ENCODE assay signal across 18 mouse cellular contexts in the genomic region with DNA sequence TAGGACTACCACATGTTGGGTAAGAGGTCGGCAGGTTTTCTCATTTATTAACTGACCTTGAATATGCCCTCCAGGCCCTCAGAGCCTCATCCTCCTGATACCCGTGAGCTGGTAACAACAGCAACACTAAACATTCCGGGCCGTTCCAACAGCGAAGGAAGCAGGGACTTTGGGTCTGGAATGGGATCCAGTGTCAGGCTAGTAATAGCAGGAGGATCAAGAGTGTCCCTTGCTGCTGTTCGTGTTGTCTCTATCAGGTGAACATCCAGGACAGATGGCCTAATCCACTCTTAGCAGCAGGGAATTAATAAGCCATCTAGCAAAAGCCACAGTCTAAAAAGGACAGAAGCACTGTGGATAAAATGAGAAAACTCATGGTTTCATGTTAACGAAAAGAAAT.
DNase-seq lines count a peak whose midpoint lies in the region; ATAC-seq lines count a peak whose summit lies in the region.
"Had no signal": no experiment of that assay in that cellular context is flagged by ENCODE, and none has a peak within 500 bp of the region (broad histone marks: within the 10 kb centered on the region; RNA-seq: fewer than 3 reads in every experiment).

No protein-coding gene starts in this region.

- no peaks in the 10 kb centered on the region for H3K36me3 ChIP-seq in heart, embryonic 13.5 days
- H3K36me3 ChIP-seq in heart, embryonic 11.5 days (ENCODE audit: control insufficient read depth, insufficient read depth, low read length): no peaks in the 10 kb centered on the region
- H3K36me3 ChIP-seq in kidney, embryonic 14.5 days (ENCODE audit: control insufficient read depth, insufficient read depth, low read length): no peaks in the 10 kb centered on the region
- H3K36me3 ChIP-seq: embryonic facial prominence, embryonic 13.5 days; forebrain, embryonic 10.5 days had no signal

- no peak for ATAC-seq in heart, embryonic 13.5 days (ENCODE audit: extremely low read depth, insufficient number of reproducible peaks, low FRiP score, low TSS enrichment)
- no peak for ATAC-seq in heart, embryonic 11.5 days (replicated peaks; ENCODE audit: insufficient number of reproducible peaks, low FRiP score, low TSS enrichment)
- ATAC-seq in kidney, embryonic 14.5 days (ENCODE audit: low FRiP score, low TSS enrichment): no peak
- ATAC-seq: inflammation-experienced regulatory T-cells, adult 6 months; midbrain, embryonic 16.5 days; Patski had no signal

- no peaks in the 10 kb centered on the region for H3K27me3 ChIP-seq in heart, embryonic 13.5 days (replicated peaks)
- H3K27me3 ChIP-seq in heart, embryonic 11.5 days (ENCODE audit: control insufficient read depth, insufficient read depth, low read length): no peaks in the 10 kb centered on the region
- H3K27me3 ChIP-seq in kidney, embryonic 14.5 days (ENCODE audit: control insufficient read depth, insufficient read depth, low read length): no peaks in the 10 kb centered on the region
- H3K27me3 ChIP-seq: embryonic facial prominence, embryonic 13.5 days; Patski had no signal

- H3K9ac ChIP-seq in heart, embryonic 13.5 days: no peak overlapping the region
- no peak overlapping the region for H3K9ac ChIP-seq in heart, embryonic 11.5 days (ENCODE audit: low read depth, low read length)
- no peak overlapping the region for H3K9ac ChIP-seq in kidney, embryonic 14.5 days (ENCODE audit: low read depth, low read length)
- H3K9ac ChIP-seq: embryonic facial prominence, embryonic 13.5 days had no signal

- H3K9me3 ChIP-seq in heart, embryonic 13.5 days: no peaks in the 10 kb centered on the region
- H3K9me3 ChIP-seq in heart, embryonic 11.5 days (replicated peaks; ENCODE audit: control insufficient read depth, low read length): no peaks in the 10 kb centered on the region
- H3K9me3 ChIP-seq in kidney, embryonic 14.5 days (ENCODE audit: control insufficient read depth, low read length): no peaks in the 10 kb centered on the region
- H3K9me3 ChIP-seq: embryonic facial prominence, embryonic 13.5 days; forebrain, embryonic 10.5 days had no signal

- peak; percentile 35 to 61 for DNase-seq in kidney, adult 8-10 months
- DNase-seq in cerebellum, adult 11-12 months: peak; percentile 75
- DNase-seq in cerebellum, postnatal 25 days: peak; percentile 59 to 60
- DNase-seq in thymus, postnatal 0 days (ENCODE audit: low spot score): no peak
- no peak for DNase-seq in lung, postnatal 25 days (ENCODE audit: low spot score)
- DNase-seq: gastrocnemius, postnatal 25 days; liver; lung, adult 18-20 months; thymus, postnatal 4 days had no signal

- H3K27ac ChIP-seq in heart, embryonic 13.5 days (replicated peaks): no peak overlapping the region
- no peak overlapping the region for H3K27ac ChIP-seq in heart, embryonic 11.5 days (ENCODE audit: low read depth, low read length)
- no peak overlapping the region for H3K27ac ChIP-seq in kidney, embryonic 14.5 days (ENCODE audit: low read depth, low read length)
- H3K27ac ChIP-seq: embryonic facial prominence, embryonic 13.5 days; forebrain, embryonic 10.5 days; macrophage had no signal

- peak overlapping the region; percentile 33; the same call in 1 of the 2 replicates for H3K4me2 ChIP-seq in heart, embryonic 13.5 days
- no peak overlapping the region for H3K4me2 ChIP-seq in heart, embryonic 11.5 days
- no peak overlapping the region for H3K4me2 ChIP-seq in kidney, embryonic 14.5 days (replicated peaks; ENCODE audit: low read depth, low read length)
- H3K4me2 ChIP-seq: embryonic facial prominence, embryonic 13.5 days had no signal

- 57% methylated on average over 7 of the region's 7 CpGs for WGBS in heart, embryonic 13.5 days
- WGBS in heart, embryonic 11.5 days (ENCODE audit: insufficient replicate concordance): 58% methylated on average over 7 of the region's 7 CpGs
- WGBS in kidney, embryonic 14.5 days: 80% methylated on average over 7 of the region's 7 CpGs

- peaks cover 6% of the 10 kb centered on the region; the same call in 1 of the 2 replicates for H3K4me1 ChIP-seq in heart, embryonic 13.5 days
- H3K4me1 ChIP-seq in heart, embryonic 11.5 days (ENCODE audit: control insufficient read depth, insufficient read depth, low read length): no peaks in the 10 kb centered on the region
- H3K4me1 ChIP-seq in kidney, embryonic 14.5 days (ENCODE audit: control insufficient read depth, insufficient read depth, low read length): no peaks in the 10 kb centered on the region
- H3K4me1 ChIP-seq: embryonic facial prominence, embryonic 13.5 days; forebrain, embryonic 10.5 days had no signal

- no peak overlapping the region for H3K4me3 ChIP-seq in heart, embryonic 13.5 days
- H3K4me3 ChIP-seq in heart, embryonic 11.5 days (ENCODE audit: low read depth, low read length): no peak overlapping the region
- H3K4me3 ChIP-seq in kidney, embryonic 14.5 days (ENCODE audit: low read length): no peak overlapping the region
- H3K4me3 ChIP-seq: embryonic facial prominence, embryonic 13.5 days; forebrain, embryonic 10.5 days had no signal

Comparison
In these comparisons a context has a peak if more than half of its experiments do, and no peak if none do; other contexts are left out.
1. DNase-seq: peak in kidney, adult 8-10 months (2 of 2), cerebellum, adult 11-12 months (single experiment) and cerebellum, postnatal 25 days (2 of 2); none in thymus, postnatal 0 days (single experiment) and lung, postnatal 25 days (single experiment).